Mouse (Mus musculus) duodenum, adult 2 months (tissue): ENCODE data around the gene Tmem89. TPM values are rescaled to one million over a fixed set of nuclear protein-coding genes. Genes with fewer than 3 reads are reported as not detected.

Experiments used
- polyA plus RNA-seq: library from polyadenylated mRNA; depleted of rRNA; stranded (reverse); fragments of >200 nt; gene quantifications from 2 replicates; pipeline ENCODE4 v1.2.3, GENCODE M21; 2012; ENCODE audit warnings: low replicate concordance; rRNA removed

The Tmem89 gene
- 27.6 and 44.1 TPM in 2 replicates for polyA plus RNA-seq

DNA sequence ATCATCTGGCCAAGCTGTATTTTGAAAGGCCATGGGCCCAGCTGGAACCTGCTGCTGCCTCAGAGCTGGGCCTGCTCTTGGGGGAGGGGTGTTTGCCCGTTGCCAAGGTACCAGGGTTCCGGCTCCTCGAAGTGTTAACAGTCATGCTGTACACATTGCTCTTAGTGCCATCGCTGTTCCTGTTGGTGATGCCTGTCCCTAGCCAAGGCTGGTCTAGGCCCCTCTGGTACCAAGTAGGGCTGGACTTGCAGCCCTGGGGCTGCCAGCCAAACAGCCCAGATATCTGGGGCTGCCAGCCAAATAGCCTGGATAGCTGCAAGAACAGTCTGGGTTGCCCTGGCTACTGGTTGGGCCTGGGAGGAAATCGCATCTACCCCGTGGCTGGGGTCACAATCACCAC is at the start of gene Tmem89:
Gene Tmem89 (plus strand): TSS at position 129 of the 400 bp plus-strand sequence.

GRCm38 (mm10) chr9:108936418-108937364 is 22.3 kb downstream of the Tmem89 start, which contains the start of gene Uqcrc1:
Gene Uqcrc1, plus strand, starts transcription at chr9:108936633.

GRCm38 (mm10) chr9:108953081-108953636 is 38.7 kb downstream of the Tmem89 start, which contains the start of gene Col7a1:
Gene Col7a1, plus strand, starts transcription at chr9:108953586.

Other genes with a start within 250 kb of the Tmem89 start
- 31.0 and 32.2 TPM in 2 replicates for gene Prkar2a, start 225.3 kb upstream of the Tmem89 start, polyA plus RNA-seq
- gene Ip6k2, start 130.8 kb upstream of the Tmem89 start, polyA plus RNA-seq: 59.7 and 73.1 TPM in 2 replicates
- gene Nckipsd, start 106.3 kb upstream of the Tmem89 start, polyA plus RNA-seq: 13.1 and 18.2 TPM in 2 replicates
- 0.44 and 0.84 TPM in 2 replicates for gene Celsr3, start 88.3 kb upstream of the Tmem89 start, polyA plus RNA-seq
- gene Slc26a6, start 61.3 kb upstream of the Tmem89 start, polyA plus RNA-seq: 1,179 and 1,461 TPM in 2 replicates
- gene Uqcrc1, start 22.0 kb downstream of the Tmem89 start, polyA plus RNA-seq: 1,151 and 1,437 TPM in 2 replicates
- 3.1 and 9.2 TPM in 2 replicates for gene Col7a1, start 39.0 kb downstream of the Tmem89 start, polyA plus RNA-seq
- 0.12 and 0.27 TPM in 2 replicates for gene Ucn2, start 71.4 kb downstream of the Tmem89 start, polyA plus RNA-seq
- 67.1 and 86.6 TPM in 2 replicates for gene Pfkfb4, start 77.2 kb downstream of the Tmem89 start, polyA plus RNA-seq
- 453 and 610 TPM in 2 replicates for gene Shisa5, start 123.9 kb downstream of the Tmem89 start, polyA plus RNA-seq
- 53.3 and 130 TPM in 2 replicates for gene Trex1, start 145.1 kb downstream of the Tmem89 start, polyA plus RNA-seq
- gene Atrip, start 159.5 kb downstream of the Tmem89 start, polyA plus RNA-seq: 7.5 and 10.3 TPM in 2 replicates
- gene Ccdc51, start 167.9 kb downstream of the Tmem89 start, polyA plus RNA-seq: 9.5 and 12.0 TPM in 2 replicates
- 10.0 and 11.7 TPM in 2 replicates for gene Tma7, start 168.0 kb downstream of the Tmem89 start, polyA plus RNA-seq
- gene Plxnb1, start 180.8 kb downstream of the Tmem89 start, polyA plus RNA-seq: 1.4 and 5.1 TPM in 2 replicates
- not detected in 2 replicates for gene Fbxw21, start 247.4 kb downstream of the Tmem89 start, polyA plus RNA-seq